Mouse (Mus musculus) skeletal muscle tissue, adult 2 months (tissue): ENCODE data around the gene Gramd1a.

Source experiments
- DNase-seq: peaks from one replicate; pipeline ENCODE4 v3.0.0-alpha.2; 2012; ENCODE audit warnings: low read depth, low spot score

Gramd1a gene

GRCm38 (mm10) chr7:31155296-31156033 lies at the start of gene Gramd1a:
Gene Gramd1a (minus strand): TSS chr7:31155896.
- DNase-seq = peak; percentile 85

- DNase-seq = no peak
Measured at GRCm38 (mm10) chr7:31195591-31196307, 40.1 kb upstream of the Gramd1a start.

GRCm38 (mm10) chr7:31184711-31185110 lies 29.0 kb upstream of the Gramd1a start:
- DNase-seq = no peak

GRCm38 (mm10) chr7:31182863-31183262 lies 27.2 kb upstream of the Gramd1a start:
- no peak for DNase-seq

GRCm38 (mm10) chr7:31176886-31177763 lies 21.4 kb upstream of the Gramd1a start:
- DNase-seq = peak; percentile 51

GRCm38 (mm10) chr7:31175096-31175495 lies 19.4 kb upstream of the Gramd1a start:
- DNase-seq = no peak

- DNase-seq = no peak
Measured at GRCm38 (mm10) chr7:31174466-31174865, 18.8 kb upstream of the Gramd1a start.

GRCm38 (mm10) chr7:31172238-31172637 lies 16.5 kb upstream of the Gramd1a start:
- no peak for DNase-seq

- no peak for DNase-seq
Measured at GRCm38 (mm10) chr7:31170520-31170919, 14.8 kb upstream of the Gramd1a start.

GRCm38 (mm10) chr7:31168412-31168811 lies 12.7 kb upstream of the Gramd1a start:
- DNase-seq = no peak

GRCm38 (mm10) chr7:31164748-31165147 lies 9.1 kb upstream of the Gramd1a start:
- DNase-seq = no peak

GRCm38 (mm10) chr7:31163666-31164577 lies 8.2 kb upstream of the Gramd1a start:
- DNase-seq = no peak

GRCm38 (mm10) chr7:31162324-31162723 lies 6.6 kb upstream of the Gramd1a start:
- no peak for DNase-seq

- no peak for DNase-seq
Measured at GRCm38 (mm10) chr7:31161831-31162230, 6.1 kb upstream of the Gramd1a start.

GRCm38 (mm10) chr7:31161246-31161645 lies 5.5 kb upstream of the Gramd1a start:
- DNase-seq = no peak

- no peak for DNase-seq
Measured at GRCm38 (mm10) chr7:31160763-31161162, 5.1 kb upstream of the Gramd1a start.

GRCm38 (mm10) chr7:31156034-31156928 lies 585 bp upstream of the Gramd1a start:
- DNase-seq = peak; percentile 70

GRCm38 (mm10) chr7:31153536-31154320 lies 2.0 kb downstream of the Gramd1a start:
- DNase-seq = no peak
